Mouse (Mus musculus): ENCODE measurements around the gene Ifit1bl2. TPM values are rescaled to one million over a fixed set of nuclear protein-coding genes. Genes with fewer than 3 reads are reported as not detected.
A peak's percentile ranks its signal among the peaks of the same experiment; 100 is the strongest.
"Not testable (repeated sequence)": the region's sequence is repeated elsewhere in the genome, so short reads cannot be mapped to it uniquely, and the experiment has no call there.

Gene Ifit1bl2
- polyA plus RNA-seq, 1 experiment from 2014 or later: 0.30 TPM

- not testable (repeated sequence) for H3K27ac ChIP-seq (replicated peaks; ENCODE audit: low read depth, low read length); H3K4me2 ChIP-seq (ENCODE audit: low read length); H3K9me3 ChIP-seq (ENCODE audit: control insufficient read depth, low read length); H3K36me3 ChIP-seq (ENCODE audit: control insufficient read depth, insufficient read depth, low read length); DNase-seq; H3K4me1 ChIP-seq (ENCODE audit: control insufficient read depth, insufficient read depth, low read length); H3K27me3 ChIP-seq (ENCODE audit: control insufficient read depth, insufficient read depth, low read length); H3K9ac ChIP-seq (replicated peaks; ENCODE audit: low read length); H3K4me3 ChIP-seq (replicated peaks; ENCODE audit: low read depth, low read length); ATAC-seq (ENCODE audit: low FRiP score, low TSS enrichment)
- 68% methylated on average over 2 of the region's 2 CpGs for WGBS
Measured at GRCm38 (mm10) chr19:34583126-34583766, 57.3 kb downstream of the Ifit1bl2 start, which contains the start of gene Ifit3. Gene Ifit3, plus strand, starts transcription at chr19:34583531.

DNA sequence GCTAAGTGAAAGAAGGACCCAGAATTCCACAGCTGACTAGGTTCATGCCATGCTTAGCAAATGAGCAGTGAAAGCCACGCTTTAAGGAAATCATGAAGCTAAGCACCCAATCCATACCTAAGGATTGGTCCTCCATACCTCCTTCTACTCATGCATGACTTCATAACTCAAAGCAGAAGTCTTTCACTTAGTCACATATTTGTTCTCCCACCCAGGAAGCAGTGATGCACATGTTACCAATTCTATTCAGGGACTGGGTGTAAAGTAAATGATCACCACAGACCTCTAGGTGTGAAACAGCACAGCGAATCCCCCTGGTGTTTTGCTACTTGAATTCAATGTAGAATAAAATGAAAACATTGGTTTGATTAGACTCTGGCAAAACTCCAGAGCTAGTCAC is 57.8 kb downstream of the Ifit1bl2 start:
- H3K27me3 ChIP-seq (ENCODE audit: control insufficient read depth, insufficient read depth, low read length); DNase-seq; H3K4me1 ChIP-seq (ENCODE audit: control insufficient read depth, insufficient read depth, low read length); ATAC-seq (ENCODE audit: low FRiP score, low TSS enrichment); H3K36me3 ChIP-seq (ENCODE audit: control insufficient read depth, insufficient read depth, low read length); H3K9ac ChIP-seq (replicated peaks; ENCODE audit: low read length); H3K4me2 ChIP-seq (ENCODE audit: low read length); H3K4me3 ChIP-seq (replicated peaks; ENCODE audit: low read depth, low read length); H3K27ac ChIP-seq (replicated peaks; ENCODE audit: low read depth, low read length); H3K9me3 ChIP-seq (ENCODE audit: control insufficient read depth, low read length): not testable (repeated sequence)
- 91% methylated on average over 2 of the region's 2 CpGs for WGBS

DNA sequence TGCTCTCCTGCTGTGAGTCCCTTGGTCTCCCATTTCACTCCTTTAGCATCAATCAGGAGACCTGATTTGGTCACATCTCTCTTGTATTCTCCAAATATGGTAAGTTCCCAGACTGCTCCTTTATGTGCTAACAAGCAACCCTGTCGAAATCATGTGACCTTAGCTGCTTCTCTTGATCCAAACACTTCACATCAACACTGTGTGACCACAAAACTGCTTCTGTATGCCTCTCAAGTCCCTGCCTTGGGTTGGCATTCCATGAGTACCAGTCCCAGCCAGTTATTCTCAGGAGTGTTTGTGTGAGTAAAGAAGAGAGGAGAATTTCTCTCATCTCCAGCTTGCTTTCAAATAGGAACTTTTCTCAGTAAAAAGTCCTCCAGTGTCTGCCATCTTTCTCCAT is 63.4 kb downstream of the Ifit1bl2 start:
- Histone ChIP-seq H3K27ac (replicated peaks; ENCODE audit: low read depth, low read length) (no peak overlapping the region), H3K9ac (replicated peaks; ENCODE audit: low read length) (no peak overlapping the region), H3K27me3 (ENCODE audit: control insufficient read depth, insufficient read depth, low read length) (no peaks in the 10 kb centered on the region), H3K4me1 (ENCODE audit: control insufficient read depth, insufficient read depth, low read length) (no peaks in the 10 kb centered on the region), H3K4me2 (ENCODE audit: low read length) (no peak overlapping the region), H3K4me3 (replicated peaks; ENCODE audit: low read depth, low read length) (no peak overlapping the region), H3K36me3 (ENCODE audit: control insufficient read depth, insufficient read depth, low read length) (no peaks in the 10 kb centered on the region), H3K9me3 (ENCODE audit: control insufficient read depth, low read length) (no peaks in the 10 kb centered on the region)
- DNase-seq (no peak), ATAC-seq (ENCODE audit: low FRiP score, low TSS enrichment) (no peak)
- WGBS: 68% methylated on average over 1 of the region's 1 CpGs

DNA sequence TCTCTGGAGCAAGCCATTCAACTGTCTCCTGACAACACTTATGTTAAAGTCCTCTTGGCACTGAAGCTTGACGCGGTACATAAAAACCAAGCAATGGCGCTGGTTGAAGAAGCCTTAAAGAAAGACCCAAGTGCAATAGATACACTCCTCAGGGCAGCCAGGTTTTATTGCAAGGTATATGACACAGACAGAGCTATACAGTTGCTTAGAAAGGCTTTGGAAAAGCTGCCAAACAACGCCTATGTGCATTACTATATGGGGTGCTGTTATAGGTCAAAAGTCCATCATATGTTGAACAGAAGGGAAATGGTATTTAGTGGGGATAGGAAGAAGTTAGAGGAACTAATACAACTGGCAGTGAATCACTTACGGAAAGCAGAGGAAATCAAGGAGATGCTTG is 66.9 kb downstream of the Ifit1bl2 start:
- H3K9ac ChIP-seq (replicated peaks; ENCODE audit: low read length): no peak overlapping the region
- DNase-seq (no peak), ATAC-seq (ENCODE audit: low FRiP score, low TSS enrichment) (no peak)
- no peaks in the 10 kb centered on the region for H3K36me3 ChIP-seq (ENCODE audit: control insufficient read depth, insufficient read depth, low read length)
- H3K4me1 ChIP-seq (ENCODE audit: control insufficient read depth, insufficient read depth, low read length): no peaks in the 10 kb centered on the region
- H3K27ac ChIP-seq (replicated peaks; ENCODE audit: low read depth, low read length): no peak overlapping the region
- no peak overlapping the region for H3K4me2 ChIP-seq (ENCODE audit: low read length)
- no peak overlapping the region for H3K4me3 ChIP-seq (replicated peaks; ENCODE audit: low read depth, low read length)
- no peaks in the 10 kb centered on the region for H3K9me3 ChIP-seq (ENCODE audit: control insufficient read depth, low read length)
- 96% methylated on average over 5 of the region's 5 CpGs for WGBS
- H3K27me3 ChIP-seq (ENCODE audit: control insufficient read depth, insufficient read depth, low read length): no peaks in the 10 kb centered on the region

- H3K4me3 ChIP-seq (replicated peaks; ENCODE audit: low read depth, low read length): no peak overlapping the region
- H3K9me3 ChIP-seq (ENCODE audit: control insufficient read depth, low read length): no peaks in the 10 kb centered on the region
- no peak overlapping the region for H3K4me2 ChIP-seq (ENCODE audit: low read length)
- DNase-seq (peak; percentile 29), ATAC-seq (ENCODE audit: low FRiP score, low TSS enrichment) (no peak)
- no peaks in the 10 kb centered on the region for H3K4me1 ChIP-seq (ENCODE audit: control insufficient read depth, insufficient read depth, low read length)
- H3K27me3 ChIP-seq (ENCODE audit: control insufficient read depth, insufficient read depth, low read length): no peaks in the 10 kb centered on the region
- no peak overlapping the region for H3K27ac ChIP-seq (replicated peaks; ENCODE audit: low read depth, low read length)
- WGBS: 80% methylated on average over 1 of the region's 1 CpGs
- no peak overlapping the region for H3K9ac ChIP-seq (replicated peaks; ENCODE audit: low read length)
- H3K36me3 ChIP-seq (ENCODE audit: control insufficient read depth, insufficient read depth, low read length): no peaks in the 10 kb centered on the region
Measured at GRCm38 (mm10) chr19:34571080-34571479, 69.5 kb downstream of the Ifit1bl2 start.

- Histone ChIP-seq H3K9me3 (ENCODE audit: control insufficient read depth, low read length) (no peaks in the 10 kb centered on the region), H3K36me3 (ENCODE audit: control insufficient read depth, insufficient read depth, low read length) (no peaks in the 10 kb centered on the region), H3K9ac (replicated peaks; ENCODE audit: low read length) (no peak overlapping the region), H3K4me1 (ENCODE audit: control insufficient read depth, insufficient read depth, low read length) (no peaks in the 10 kb centered on the region), H3K27me3 (ENCODE audit: control insufficient read depth, insufficient read depth, low read length) (no peaks in the 10 kb centered on the region), H3K4me3 (replicated peaks; ENCODE audit: low read depth, low read length) (no peak overlapping the region), H3K4me2 (ENCODE audit: low read length) (no peak overlapping the region), H3K27ac (replicated peaks; ENCODE audit: low read depth, low read length) (no peak overlapping the region)
- WGBS: 60% methylated on average over 4 of the region's 4 CpGs
- DNase-seq (no peak), ATAC-seq (ENCODE audit: low FRiP score, low TSS enrichment) (no peak)
Measured at GRCm38 (mm10) chr19:34569896-34570476, 70.6 kb downstream of the Ifit1bl2 start.

- ATAC-seq (ENCODE audit: low FRiP score, low TSS enrichment) (no peak), DNase-seq (no peak)
- no peak overlapping the region for H3K9ac ChIP-seq (replicated peaks; ENCODE audit: low read length)
- 80% methylated on average over 7 of the region's 7 CpGs for WGBS
- no peak overlapping the region for H3K4me3 ChIP-seq (replicated peaks; ENCODE audit: low read depth, low read length)
- H3K4me1 ChIP-seq (ENCODE audit: control insufficient read depth, insufficient read depth, low read length): no peaks in the 10 kb centered on the region
- no peaks in the 10 kb centered on the region for H3K27me3 ChIP-seq (ENCODE audit: control insufficient read depth, insufficient read depth, low read length)
- no peak overlapping the region for H3K27ac ChIP-seq (replicated peaks; ENCODE audit: low read depth, low read length)
- no peak overlapping the region for H3K4me2 ChIP-seq (ENCODE audit: low read length)
- H3K36me3 ChIP-seq (ENCODE audit: control insufficient read depth, insufficient read depth, low read length): no peaks in the 10 kb centered on the region
- H3K9me3 ChIP-seq (ENCODE audit: control insufficient read depth, low read length): no peaks in the 10 kb centered on the region
Measured at GRCm38 (mm10) chr19:34568988-34569895, 71.3 kb downstream of the Ifit1bl2 start.

Measured in midbrain, embryonic 14.5 days (tissue).